Mouse (Mus musculus): ENCODE measurements around the gene Irgm1. TPM values are rescaled to one million over a fixed set of nuclear protein-coding genes. Genes with fewer than 3 reads are reported as not detected.

The Irgm1 gene
- polyA plus RNA-seq, 1 experiment = 12.7 TPM

Other genes with a start within 250 kb of the Irgm1 start
- gene Rack1, start 71.4 kb downstream of the Irgm1 start, polyA plus RNA-seq (2012; rRNA removed) = 1,923 and 2,165 TPM in 2 replicates
- 30.3 and 33.8 TPM in 2 replicates for gene Trim41, start 54.3 kb downstream of the Irgm1 start, polyA plus RNA-seq (2012; rRNA removed)
- 13.5 and 16.9 TPM in 2 replicates for gene Trim7, start 45.5 kb downstream of the Irgm1 start, polyA plus RNA-seq (2012; rRNA removed)
- 11.0 and 15.0 TPM in 2 replicates for gene Gm12184, start 45.0 kb downstream of the Irgm1 start, polyA plus RNA-seq (2012; rRNA removed)
- gene Gm5431, start 30.5 kb upstream of the Irgm1 start, polyA plus RNA-seq (2012; rRNA removed) = 0.50 and 0.62 TPM in 2 replicates
- gene Psme2b, start 74.5 kb upstream of the Irgm1 start, polyA plus RNA-seq (2012; rRNA removed) = 8.1 and 9.9 TPM in 2 replicates
- 0.49 and 0.63 TPM in 2 replicates for gene Olfr56, start 107.2 kb upstream of the Irgm1 start, polyA plus RNA-seq (2012; rRNA removed)
- gene 9930111J21Rik1, start 107.7 kb upstream of the Irgm1 start, polyA plus RNA-seq (2012; rRNA removed) = 1.8 and 4.0 TPM in 2 replicates
- gene Gm12185, start 120.5 kb upstream of the Irgm1 start, polyA plus RNA-seq (2012; rRNA removed) = 0.03 and 0.12 TPM in 2 replicates
- gene Tgtp1, start 122.5 kb upstream of the Irgm1 start, polyA plus RNA-seq (2012; rRNA removed) = 1.3 and 2.6 TPM in 2 replicates
- 1.9 and 2.1 TPM in 2 replicates for gene 9930111J21Rik2, start 179.6 kb upstream of the Irgm1 start, polyA plus RNA-seq (2012; rRNA removed)
- 3.8 and 6.6 TPM in 2 replicates for gene Tgtp2, start 192.5 kb upstream of the Irgm1 start, polyA plus RNA-seq (2012; rRNA removed)
- gene Ifi47, start 204.9 kb upstream of the Irgm1 start, polyA plus RNA-seq (2012; rRNA removed) = 3.7 and 4.8 TPM in 2 replicates
- 0.27 and 0.38 TPM in 2 replicates for gene Olfr1396, start 243.2 kb upstream of the Irgm1 start, polyA plus RNA-seq (2012; rRNA removed)

Data from gonadal fat pad, adult 2 months (tissue).